Mouse (Mus musculus) erythroblast, adult 5-6 weeks (primary cell): ENCODE results near the gene Cdc14a. TPM values are rescaled to one million over a fixed set of nuclear protein-coding genes. Genes with fewer than 3 reads are reported as not detected.

Experiments
- ATAC-seq: replicated peaks from 2 replicates; pipeline ENCODE4 v1.8.0; 2016; ENCODE audit warnings: moderate number of reproducible peaks, mild to moderate bottlenecking, moderate TSS enrichment, inconsistent platforms; ENCODE audit not compliant: poor library complexity, low FRiP score, severe bottlenecking
- total RNA-seq, 2 experiments: library from RNA; stranded (forward) in 1 of 2; stranded (reverse) in 1 of 2; fragments of 150-400 nt in 1 of 2; fragments of 200-764, 138-1000 nt in 1 of 2; gene quantifications; 2 replicates each; pipeline versions ENCODE4 v1.2.3 to v1.2.4; 2015 to 2017; ENCODE audit warnings: low replicate concordance in 2 of 2

Cdc14a gene
- total RNA-seq (2015; ENCODE audit: low replicate concordance) (16.1 and 16.9 TPM in 2 replicates), total RNA-seq (2017; ENCODE audit: low replicate concordance) (18.0 and 19.7 TPM in 2 replicates)

GRCm38 (mm10) chr3:116423353-116424159 lies at the start of gene Cdc14a:
Cdc14a (minus strand) TSS chr3:116424032.
- peak; percentile 83 for ATAC-seq

- ATAC-seq = no peak
Observed at GRCm38 (mm10) chr3:116465709-116466108, 41.9 kb upstream of the Cdc14a start.

GRCm38 (mm10) chr3:116464318-116464717 lies 40.5 kb upstream of the Cdc14a start:
- no peak for ATAC-seq

GRCm38 (mm10) chr3:116461053-116461452 lies 37.2 kb upstream of the Cdc14a start:
- no peak for ATAC-seq

- ATAC-seq = no peak
Observed at GRCm38 (mm10) chr3:116454529-116454928, 30.7 kb upstream of the Cdc14a start.

GRCm38 (mm10) chr3:116450741-116451140 lies 26.9 kb upstream of the Cdc14a start:
- ATAC-seq = no peak

- no peak for ATAC-seq
Observed at GRCm38 (mm10) chr3:116444327-116444726, 20.5 kb upstream of the Cdc14a start.

GRCm38 (mm10) chr3:116442788-116443187 lies 19.0 kb upstream of the Cdc14a start:
- no peak for ATAC-seq

GRCm38 (mm10) chr3:116441518-116442205 lies 17.8 kb upstream of the Cdc14a start:
- no peak for ATAC-seq

GRCm38 (mm10) chr3:116440066-116440997 lies 16.5 kb upstream of the Cdc14a start:
- ATAC-seq = no peak

- no peak for ATAC-seq
Observed at GRCm38 (mm10) chr3:116436811-116437601, 13.2 kb upstream of the Cdc14a start.

GRCm38 (mm10) chr3:116436113-116436512 lies 12.3 kb upstream of the Cdc14a start:
- ATAC-seq = no peak

GRCm38 (mm10) chr3:116434757-116435156 lies 10.9 kb upstream of the Cdc14a start:
- no peak for ATAC-seq

GRCm38 (mm10) chr3:116425901-116426300 lies 2.1 kb upstream of the Cdc14a start:
- ATAC-seq = no peak

GRCm38 (mm10) chr3:116424973-116425284 lies 1.1 kb upstream of the Cdc14a start:
- ATAC-seq = peak; percentile 78

- peak; percentile 24 for ATAC-seq
Observed at GRCm38 (mm10) chr3:116424160-116424972, 534 bp upstream of the Cdc14a start.

GRCm38 (mm10) chr3:116422795-116423352 lies 958 bp downstream of the Cdc14a start:
- peak; percentile 29 for ATAC-seq

- ATAC-seq = no peak
Observed at GRCm38 (mm10) chr3:116422074-116422473, 1.8 kb downstream of the Cdc14a start.
